Mouse (Mus musculus): ENCODE data around the gene Zfand4. TPM values are rescaled to one million over a fixed set of nuclear protein-coding genes. Genes with fewer than 3 reads are reported as not detected.
"Not testable (repeated sequence)": the region's sequence is repeated elsewhere in the genome, so short reads cannot be mapped to it uniquely, and the experiment has no call there.

Zfand4 gene
- polyA plus RNA-seq, 1 experiment, result not detected

DNA sequence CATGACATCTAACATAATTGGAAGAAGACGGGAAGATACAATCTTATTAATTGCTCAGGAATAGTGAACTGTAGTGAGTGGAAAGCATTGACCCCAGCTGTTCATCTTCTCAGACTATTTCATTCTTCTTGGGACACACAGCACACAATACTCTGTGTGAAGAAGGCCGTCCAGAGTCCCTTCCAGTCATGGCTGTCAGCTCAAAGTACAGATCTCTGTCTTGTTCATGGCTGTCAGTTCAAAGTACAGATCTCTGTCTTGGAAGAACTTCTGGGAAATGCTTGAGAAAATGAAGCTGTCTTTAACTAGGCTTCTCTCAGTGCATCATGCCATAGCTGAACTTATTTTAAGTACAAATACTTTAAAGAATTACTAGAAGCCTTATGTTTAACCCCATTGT lies 83.9 kb downstream of the Zfand4 start:
- no peaks in the 10 kb centered on the region for H3K4me1 ChIP-seq (ENCODE audit: control insufficient read depth, insufficient read depth, insufficient read length, low read length)
- no peak overlapping the region for H3K27ac ChIP-seq (replicated peaks; ENCODE audit: low read depth, low read length)
- H3K4me3 ChIP-seq (ENCODE audit: insufficient read depth, low read depth, low read length), result no peak overlapping the region

DNA sequence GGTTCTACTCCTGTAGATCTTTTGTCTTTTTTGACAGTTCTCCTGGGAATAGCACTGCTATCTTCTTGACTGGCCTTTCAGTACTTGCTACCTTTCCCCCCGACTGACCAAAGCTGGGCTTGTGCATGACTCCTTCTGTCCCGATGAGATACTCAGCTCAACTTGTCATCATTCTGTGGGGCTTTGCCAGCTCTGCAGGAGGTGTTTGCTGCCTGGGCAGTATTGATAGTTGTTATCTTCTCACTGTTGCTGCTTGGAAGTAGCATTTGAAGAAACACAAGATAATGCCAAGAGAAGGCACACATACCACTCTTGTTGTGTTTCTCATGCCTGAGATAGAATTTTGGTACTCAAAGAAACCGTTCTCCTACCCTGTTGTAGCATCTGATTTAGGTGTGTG lies 86.0 kb downstream of the Zfand4 start:
- Histone ChIP-seq H3K4me1 (ENCODE audit: control insufficient read depth, insufficient read depth, insufficient read length, low read length) (no peaks in the 10 kb centered on the region), H3K4me3 (ENCODE audit: insufficient read depth, low read depth, low read length) (no peak overlapping the region), H3K27ac (replicated peaks; ENCODE audit: low read depth, low read length) (no peak overlapping the region)

GRCm38 (mm10) chr6:116350643-116351042 lies 86.6 kb downstream of the Zfand4 start:
- Histone ChIP-seq H3K4me3 (ENCODE audit: insufficient read depth, low read depth, low read length) (no peak overlapping the region), H3K4me1 (ENCODE audit: control insufficient read depth, insufficient read depth, insufficient read length, low read length) (no peaks in the 10 kb centered on the region), H3K27ac (replicated peaks; ENCODE audit: low read depth, low read length) (no peak overlapping the region)

- H3K4me1 ChIP-seq (ENCODE audit: control insufficient read depth, insufficient read depth, insufficient read length, low read length), result no peaks in the 10 kb centered on the region
- H3K27ac ChIP-seq (replicated peaks; ENCODE audit: low read depth, low read length), result no peak overlapping the region
- no peak overlapping the region for H3K4me3 ChIP-seq (ENCODE audit: insufficient read depth, low read depth, low read length)
Measured at GRCm38 (mm10) chr6:116351534-116351933, 87.5 kb downstream of the Zfand4 start.

DNA sequence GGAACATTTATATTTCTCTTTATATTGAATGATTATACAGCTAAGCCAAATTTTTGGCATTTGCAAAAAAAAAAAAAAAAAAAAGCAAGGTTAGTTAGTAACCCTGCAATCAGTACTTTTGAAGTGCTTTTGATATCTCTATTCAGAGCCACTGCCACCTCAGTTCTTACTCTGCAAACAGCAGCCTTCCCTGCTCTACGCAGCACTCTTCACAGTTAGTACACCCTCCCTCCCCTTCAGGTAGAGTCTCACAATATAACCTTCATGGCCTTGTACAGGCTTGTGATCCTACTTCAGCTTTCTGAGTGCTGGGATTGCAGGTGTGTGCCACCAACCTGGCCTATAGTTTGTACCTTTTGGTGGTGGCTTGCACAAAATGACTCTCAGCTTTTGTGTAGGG lies 89.4 kb downstream of the Zfand4 start:
- no peak overlapping the region for H3K27ac ChIP-seq (replicated peaks; ENCODE audit: low read depth, low read length)
- H3K4me3 ChIP-seq (ENCODE audit: insufficient read depth, low read depth, low read length), result no peak overlapping the region
- H3K4me1 ChIP-seq (ENCODE audit: control insufficient read depth, insufficient read depth, insufficient read length, low read length), result no peaks in the 10 kb centered on the region

DNA sequence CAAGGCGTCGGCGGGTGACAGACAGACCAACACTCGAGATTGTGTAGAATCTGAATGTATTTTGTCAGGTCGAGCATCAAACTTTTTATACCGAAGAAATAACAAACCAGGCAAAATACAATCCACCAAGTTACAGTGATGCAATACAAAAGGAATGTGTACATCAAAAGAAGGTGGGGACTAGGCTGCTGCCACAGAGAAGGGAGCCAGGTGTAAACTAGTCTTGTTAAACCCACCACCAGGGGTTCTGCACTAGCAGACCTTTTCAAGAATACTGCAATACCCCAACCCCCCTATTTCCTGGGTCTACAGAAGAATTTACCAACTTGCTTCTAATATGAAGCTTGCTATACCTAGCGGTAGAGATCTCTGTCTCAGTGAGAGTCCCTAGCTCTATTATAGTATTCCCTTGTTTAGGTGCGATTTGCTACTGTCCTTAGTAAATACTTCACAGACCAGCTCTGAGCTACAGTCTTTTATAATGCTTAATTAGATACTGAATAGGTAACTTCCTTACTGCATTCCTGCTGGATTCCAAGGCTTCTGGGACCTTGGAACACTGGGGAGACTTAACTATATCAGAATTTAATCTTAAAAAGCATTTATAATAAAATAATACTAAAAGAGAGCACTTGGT lies 92.4 kb downstream of the Zfand4 start:
- not testable (repeated sequence) for H3K4me1 ChIP-seq (ENCODE audit: control insufficient read depth, insufficient read depth, insufficient read length, low read length); H3K4me3 ChIP-seq (ENCODE audit: insufficient read depth, low read depth, low read length); H3K27ac ChIP-seq (replicated peaks; ENCODE audit: low read depth, low read length)

- Histone ChIP-seq H3K4me3 (ENCODE audit: insufficient read depth, low read depth, low read length) (no peak overlapping the region), H3K27ac (replicated peaks; ENCODE audit: low read depth, low read length) (no peak overlapping the region), H3K4me1 (ENCODE audit: control insufficient read depth, insufficient read depth, insufficient read length, low read length) (no peaks in the 10 kb centered on the region; the same call in 1 of the 2 replicates)
Measured at GRCm38 (mm10) chr6:116356948-116357325, 92.9 kb downstream of the Zfand4 start.

DNA sequence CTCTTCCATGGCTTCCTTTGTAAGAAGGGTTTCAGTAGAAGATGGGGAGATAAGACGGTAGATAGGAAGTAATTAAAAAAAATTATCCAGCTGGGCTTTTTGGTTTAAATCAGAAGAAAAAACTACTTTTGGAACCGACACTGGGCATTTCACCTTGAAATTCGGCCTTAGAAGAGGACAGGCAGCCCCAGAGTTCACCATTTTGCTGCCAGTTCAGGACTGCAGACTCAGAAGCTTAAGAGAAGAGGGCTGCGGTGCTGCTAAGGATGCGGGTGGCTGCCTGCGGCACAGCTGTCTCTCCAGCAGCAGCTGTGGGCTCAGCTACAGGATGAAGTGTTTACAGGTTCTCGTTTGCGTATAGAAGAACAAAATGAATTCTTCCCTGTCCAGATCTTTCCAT lies 94.0 kb downstream of the Zfand4 start:
- no peak overlapping the region for H3K27ac ChIP-seq (replicated peaks; ENCODE audit: low read depth, low read length)
- H3K4me3 ChIP-seq (ENCODE audit: insufficient read depth, low read depth, low read length), result no peak overlapping the region
- no peaks in the 10 kb centered on the region; the same call in 1 of the 2 replicates for H3K4me1 ChIP-seq (ENCODE audit: control insufficient read depth, insufficient read depth, insufficient read length, low read length)

DNA sequence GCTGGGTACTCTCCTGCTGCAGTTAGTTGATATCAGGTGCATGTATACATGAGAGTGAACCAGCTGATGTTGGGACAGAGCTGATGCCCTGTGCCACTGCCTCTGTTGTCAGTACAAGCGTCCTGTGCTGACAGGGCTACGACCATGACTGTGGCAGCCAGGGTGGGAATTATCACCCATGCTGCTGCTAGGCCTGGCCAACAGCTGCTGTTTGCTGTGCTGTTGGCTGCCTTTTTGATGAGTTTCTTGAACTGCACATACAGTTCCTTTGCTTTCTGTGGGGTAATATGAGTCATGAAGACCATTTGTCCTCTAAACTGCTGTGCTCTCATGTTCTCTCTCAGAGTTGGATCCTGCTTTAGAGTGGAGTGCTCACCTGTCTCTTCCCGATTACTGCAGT lies 95.2 kb downstream of the Zfand4 start:
- Histone ChIP-seq H3K4me1 (ENCODE audit: control insufficient read depth, insufficient read depth, insufficient read length, low read length) (no peaks in the 10 kb centered on the region; the same call in 1 of the 2 replicates), H3K27ac (replicated peaks; ENCODE audit: low read depth, low read length) (no peak overlapping the region)

DNA sequence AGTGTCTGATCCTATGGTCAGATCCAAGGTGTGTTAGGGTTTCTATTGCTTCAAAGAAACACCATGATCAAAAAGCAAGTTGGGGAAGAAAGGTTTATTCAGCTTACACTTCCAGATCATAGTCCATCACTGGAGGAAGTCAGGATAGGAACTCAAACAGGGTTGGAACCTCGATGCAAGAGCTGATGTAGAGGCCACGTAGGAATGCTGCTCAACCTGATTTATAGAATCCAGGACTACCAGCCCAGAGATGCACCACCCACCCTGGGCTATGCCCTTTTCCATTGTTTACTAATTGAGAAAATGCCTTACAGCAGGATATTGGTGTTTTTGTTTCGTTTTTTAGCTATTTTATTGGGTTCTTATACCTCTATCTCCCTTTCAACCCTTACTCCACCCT lies 97.4 kb downstream of the Zfand4 start:
- Histone ChIP-seq H3K4me1 (ENCODE audit: control insufficient read depth, insufficient read depth, insufficient read length, low read length) (no peaks in the 10 kb centered on the region; the same call in 1 of the 2 replicates), H3K27ac (replicated peaks; ENCODE audit: low read depth, low read length) (no peak overlapping the region), H3K4me3 (ENCODE audit: insufficient read depth, low read depth, low read length) (no peak overlapping the region)

More for the DNA sequence above, 95.2 kb downstream of the Zfand4 start:
- H3K4me3 ChIP-seq (ENCODE audit: insufficient read depth, low read depth, low read length), result no peak overlapping the region

GRCm38 (mm10) chr6:116361993-116362392 lies 98.0 kb downstream of the Zfand4 start:
- Histone ChIP-seq H3K4me3 (ENCODE audit: insufficient read depth, low read depth, low read length) (no peak overlapping the region), H3K27ac (replicated peaks; ENCODE audit: low read depth, low read length) (no peak overlapping the region), H3K4me1 (ENCODE audit: control insufficient read depth, insufficient read depth, insufficient read length, low read length) (no peaks in the 10 kb centered on the region; the same call in 1 of the 2 replicates)

- Histone ChIP-seq H3K4me1 (ENCODE audit: control insufficient read depth, insufficient read depth, insufficient read length, low read length) (peaks cover 3% of the 10 kb centered on the region), H3K4me3 (ENCODE audit: insufficient read depth, low read depth, low read length) (no peak overlapping the region), H3K27ac (replicated peaks; ENCODE audit: low read depth, low read length) (no peak overlapping the region)
Measured at GRCm38 (mm10) chr6:116367971-116368370, 103.9 kb downstream of the Zfand4 start.

DNA sequence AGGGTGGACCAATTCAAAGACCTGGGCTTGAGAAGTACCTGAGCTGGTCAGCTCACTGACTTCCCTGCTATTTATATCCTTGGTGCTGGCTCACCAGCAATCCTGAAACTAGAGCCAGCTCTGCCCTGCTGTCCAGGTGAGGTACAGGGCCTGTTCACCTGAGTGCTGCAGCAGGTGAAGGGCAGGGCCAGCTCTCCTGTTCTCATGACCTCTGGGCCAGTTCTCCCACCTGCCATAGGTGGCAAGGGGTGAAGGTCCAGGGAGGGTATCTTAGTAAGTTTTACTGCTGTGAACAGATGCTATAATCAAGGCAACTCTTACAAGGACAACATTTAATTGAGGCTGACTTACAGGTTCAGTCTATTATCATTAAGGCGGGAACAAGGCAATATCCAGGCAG lies 105.8 kb downstream of the Zfand4 start:
- Histone ChIP-seq H3K4me1 (ENCODE audit: control insufficient read depth, insufficient read depth, insufficient read length, low read length) (peaks cover 4% of the 10 kb centered on the region), H3K27ac (replicated peaks; ENCODE audit: low read depth, low read length) (no peak overlapping the region), H3K4me3 (ENCODE audit: insufficient read depth, low read depth, low read length) (no peak overlapping the region)

DNA sequence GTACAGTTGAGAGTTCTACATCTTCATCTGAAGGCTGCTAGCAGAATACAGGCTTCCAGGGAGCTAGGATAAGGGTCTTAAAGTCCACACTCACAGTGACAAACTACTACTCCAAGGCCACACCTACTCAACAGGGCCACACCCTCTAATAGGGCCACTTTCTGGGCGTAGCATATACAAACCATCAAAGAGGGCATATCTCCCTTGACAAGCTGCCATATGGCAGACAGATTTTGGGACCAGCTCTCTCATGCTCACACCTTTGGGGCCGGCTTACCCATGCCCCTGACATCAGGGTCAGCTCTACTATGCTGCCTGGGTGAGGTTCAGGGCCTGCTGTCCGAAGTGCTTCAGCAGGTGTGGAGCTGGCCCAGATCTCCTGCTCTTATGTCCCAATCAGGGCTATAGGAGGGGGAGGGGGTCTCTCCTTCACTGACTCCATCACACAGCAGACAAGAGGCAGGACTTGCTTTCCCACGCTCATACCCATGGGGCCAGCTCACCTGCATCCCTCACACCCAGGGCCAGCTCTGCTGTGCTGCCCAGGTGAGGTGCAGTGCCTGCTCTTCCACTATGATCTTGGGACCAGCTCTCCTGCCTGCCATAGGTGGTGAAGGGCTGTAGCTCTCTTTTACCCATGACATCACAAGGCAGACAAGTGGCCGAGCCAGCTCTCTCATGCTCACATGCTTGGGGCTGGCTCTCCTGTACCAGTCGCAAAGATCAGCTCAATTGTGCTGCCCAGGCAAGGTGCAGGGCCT lies 106.4 kb downstream of the Zfand4 start:
- no peak overlapping the region for H3K27ac ChIP-seq (replicated peaks; ENCODE audit: low read depth, low read length)
- no peak overlapping the region for H3K4me3 ChIP-seq (ENCODE audit: insufficient read depth, low read depth, low read length)

GRCm38 (mm10) chr6:116371500-116371899 lies 107.5 kb downstream of the Zfand4 start:
- Histone ChIP-seq H3K4me3 (ENCODE audit: insufficient read depth, low read depth, low read length) (no peak overlapping the region), H3K27ac (replicated peaks; ENCODE audit: low read depth, low read length) (no peak overlapping the region), H3K4me1 (ENCODE audit: control insufficient read depth, insufficient read depth, insufficient read length, low read length) (peaks cover 4% of the 10 kb centered on the region)

More for the DNA sequence above, 106.4 kb downstream of the Zfand4 start:
- peaks cover 4% of the 10 kb centered on the region for H3K4me1 ChIP-seq (ENCODE audit: control insufficient read depth, insufficient read depth, insufficient read length, low read length)

GRCm38 (mm10) chr6:116374136-116374535 lies 110.1 kb downstream of the Zfand4 start:
- Histone ChIP-seq H3K4me1 (ENCODE audit: control insufficient read depth, insufficient read depth, insufficient read length, low read length) (peaks cover 4% of the 10 kb centered on the region), H3K4me3 (ENCODE audit: insufficient read depth, low read depth, low read length) (no peak overlapping the region), H3K27ac (replicated peaks; ENCODE audit: low read depth, low read length) (no peak overlapping the region)
